Mouse (Mus musculus) Muller cell, postnatal 12 days (primary cell): ENCODE measurements at regions not wholly inside any gene's neighbourhood (a gene's known extent, or its start where the extent isn't known, plus 50 kb on each side); places are given as distances from the start of the nearest gene placed in this dataset.
"Not testable (repeated sequence)": the region's sequence is repeated elsewhere in the genome, so short reads cannot be mapped to it uniquely, and the experiment has no call there.

Experiments
- DNase-seq: peaks from one replicate; pipeline ENCODE4 v3.0.0-alpha.2; 2015; ENCODE audit errors: inconsistent ontology term

GRCm38 (mm10) chr19:27694478-27694877 is 264.9 kb upstream of the Pum3 start:
- peak; percentile 68 for DNase-seq

- no peak for DNase-seq
Measured at GRCm38 (mm10) chr19:27693706-27694105, 264.1 kb upstream of the Pum3 start.

- DNase-seq, result no peak
Measured at GRCm38 (mm10) chr19:27692944-27693343, 263.3 kb upstream of the Pum3 start.

GRCm38 (mm10) chr19:27683426-27683825 is 253.8 kb upstream of the Pum3 start:
- DNase-seq, result no peak

- DNase-seq, result no peak
Measured at GRCm38 (mm10) chr19:27679427-27679826, 249.8 kb upstream of the Pum3 start.

GRCm38 (mm10) chr19:27672679-27673190 is 243.1 kb upstream of the Pum3 start:
- peak; percentile 53 for DNase-seq

- peak; percentile 68 for DNase-seq
Measured at GRCm38 (mm10) chr19:27663296-27663695, 233.7 kb upstream of the Pum3 start.

- no peak for DNase-seq
Measured at GRCm38 (mm10) chr19:27641001-27641400, 211.4 kb upstream of the Pum3 start.

- no peak for DNase-seq
Measured at GRCm38 (mm10) chr19:27633105-27633504, 203.5 kb upstream of the Pum3 start.

- DNase-seq, result peak; percentile 55
Measured at GRCm38 (mm10) chr19:27627626-27628025, 198.0 kb upstream of the Pum3 start.

- no peak for DNase-seq
Measured at GRCm38 (mm10) chr19:27617522-27617921, 187.9 kb upstream of the Pum3 start.

GRCm38 (mm10) chr19:27606933-27607332 is 177.3 kb upstream of the Pum3 start:
- DNase-seq, result no peak

GRCm38 (mm10) chr19:27603296-27603695 is 173.7 kb upstream of the Pum3 start:
- peak; percentile 2 for DNase-seq

GRCm38 (mm10) chr19:27601551-27601950 is 171.9 kb upstream of the Pum3 start:
- DNase-seq, result no peak

- not testable (repeated sequence) for DNase-seq
Measured at GRCm38 (mm10) chr19:27600386-27600785, 170.8 kb upstream of the Pum3 start.

- DNase-seq, result peak; percentile 16
Measured at GRCm38 (mm10) chr19:27599639-27600308, 170.1 kb upstream of the Pum3 start.

GRCm38 (mm10) chr19:27598350-27598749 is 168.7 kb upstream of the Pum3 start:
- DNase-seq, result no peak

- DNase-seq, result no peak
Measured at GRCm38 (mm10) chr19:27585566-27585965, 155.9 kb upstream of the Pum3 start.

GRCm38 (mm10) chr19:27582111-27582500 is 152.5 kb upstream of the Pum3 start:
- no peak for DNase-seq

- peak; percentile 46 for DNase-seq
Measured at GRCm38 (mm10) chr19:27581362-27582110, 151.9 kb upstream of the Pum3 start.

GRCm38 (mm10) chr19:27576478-27576877 is 146.9 kb upstream of the Pum3 start:
- peak; percentile 77 for DNase-seq

GRCm38 (mm10) chr19:27566929-27567328 is 137.3 kb upstream of the Pum3 start:
- DNase-seq, result no peak

- DNase-seq, result no peak
Measured at GRCm38 (mm10) chr19:27566060-27566459, 136.4 kb upstream of the Pum3 start.
